Mouse (Mus musculus): ENCODE measurements around the gene Tmsb15a.
"Not testable (repeated sequence)": the region's sequence is repeated elsewhere in the genome, so short reads cannot be mapped to it uniquely, and the experiment has no call there.

Tmsb15a gene

GRCm38 (mm10) chrX:135725161-135725560, at the start of gene Tmsb15a:
TSS of gene Tmsb15a (minus strand) at chrX:135725261.
- in situ Hi-C loops (cut with MboI; ENCODE audit: unreplicated experiment in 2 of 2) = no loop called here

- in situ Hi-C loops (cut with MboI; ENCODE audit: unreplicated experiment in 2 of 2) = loop anchor here in 1 of 2 experiments (25.0 kb wide), 1 partner anchor 206 kb away; no protein-coding TSS in a partner anchor
These were observed 43.5 kb upstream of the Tmsb15a start for GRCm38 (mm10) chrX:135768565-135768964.

GRCm38 (mm10) chrX:135768043-135768548, 43.0 kb upstream of the Tmsb15a start:
- in situ Hi-C loops (cut with MboI; ENCODE audit: unreplicated experiment in 2 of 2) = loop anchor here in 1 of 2 experiments (25.0 kb wide), 1 partner anchor 206 kb away; no protein-coding TSS in a partner anchor

- in situ Hi-C loops (cut with MboI; ENCODE audit: unreplicated experiment in 2 of 2) = loop anchor here (5.0 to 25.0 kb wide), 2 partner anchors 114 to 199 kb away; no protein-coding TSS in a partner anchor
These were observed 36.6 kb upstream of the Tmsb15a start for GRCm38 (mm10) chrX:135761707-135762106.

GRCm38 (mm10) chrX:135752832-135753231, 27.8 kb upstream of the Tmsb15a start:
- in situ Hi-C loops (cut with MboI; ENCODE audit: unreplicated experiment in 2 of 2) = loop anchor here (10.0 to 25.0 kb wide), 3 partner anchors 98 to 191 kb away; no protein-coding TSS in a partner anchor

- in situ Hi-C loops (cut with MboI; ENCODE audit: unreplicated experiment in 2 of 2) = not testable (repeated sequence)
These were observed 20.3 kb upstream of the Tmsb15a start for GRCm38 (mm10) chrX:135745376-135745775.

- in situ Hi-C loops (cut with MboI; ENCODE audit: unreplicated experiment in 2 of 2) = no loop called here
These were observed 17.9 kb upstream of the Tmsb15a start for GRCm38 (mm10) chrX:135743056-135743355.

GRCm38 (mm10) chrX:135742304-135743055, 17.4 kb upstream of the Tmsb15a start, which contains the start of the genes Armcx5 and Gprasp1:
TSS of gene Armcx5 (plus strand) at chrX:135742733.
TSS of gene Gprasp1 (plus strand) at chrX:135742733.
- in situ Hi-C loops (cut with MboI; ENCODE audit: unreplicated experiment in 2 of 2) = no loop called here

GRCm38 (mm10) chrX:135738730-135739520, 13.9 kb upstream of the Tmsb15a start:
- in situ Hi-C loops (cut with MboI; ENCODE audit: unreplicated experiment in 2 of 2) = no loop called here

GRCm38 (mm10) chrX:135712845-135713244, 12.2 kb downstream of the Tmsb15a start:
- in situ Hi-C loops (cut with MboI; ENCODE audit: unreplicated experiment in 2 of 2) = no loop called here

GRCm38 (mm10) chrX:135704349-135704748, 20.7 kb downstream of the Tmsb15a start:
- in situ Hi-C loops (cut with MboI; ENCODE audit: unreplicated experiment in 2 of 2) = no loop called here

GRCm38 (mm10) chrX:135703111-135703510, 21.9 kb downstream of the Tmsb15a start:
- in situ Hi-C loops (cut with MboI; ENCODE audit: unreplicated experiment in 2 of 2) = no loop called here

- in situ Hi-C loops (cut with MboI; ENCODE audit: unreplicated experiment in 2 of 2) = no loop called here
These were observed 31.4 kb downstream of the Tmsb15a start, which contains the start of gene Tcp11x2 for GRCm38 (mm10) chrX:135693633-135694032. TSS of gene Tcp11x2 (minus strand) at chrX:135693790.

GRCm38 (mm10) chrX:135687802-135688201, 37.3 kb downstream of the Tmsb15a start:
- in situ Hi-C loops (cut with MboI; ENCODE audit: unreplicated experiment in 2 of 2) = no loop called here

GRCm38 (mm10) chrX:135681858-135682257, 43.2 kb downstream of the Tmsb15a start:
- in situ Hi-C loops (cut with MboI; ENCODE audit: unreplicated experiment in 2 of 2) = no loop called here
